Mouse (Mus musculus): ENCODE results near the gene Cep131. TPM values are rescaled to one million over a fixed set of nuclear protein-coding genes. Genes with fewer than 3 reads are reported as not detected.

Gene Cep131
- total RNA-seq (2021) (10 to 100 TPM in 1 of 2 experiments, 1 to 10 TPM in 1; 9.3 to 10.7 TPM), polyA plus RNA-seq (2012; rRNA removed) (3.7 and 6.5 TPM in 2 replicates)
- long read RNA-seq, transcript Cep131-201 (26 exons, 3,578 nt), result major isoform, 8 of 13 reads
- long read RNA-seq, partial matches to known transcripts, result 2 of 13 reads
- long read RNA-seq, other reads (novel, unspliced or antisense), result 3 of 13 reads

DNA sequence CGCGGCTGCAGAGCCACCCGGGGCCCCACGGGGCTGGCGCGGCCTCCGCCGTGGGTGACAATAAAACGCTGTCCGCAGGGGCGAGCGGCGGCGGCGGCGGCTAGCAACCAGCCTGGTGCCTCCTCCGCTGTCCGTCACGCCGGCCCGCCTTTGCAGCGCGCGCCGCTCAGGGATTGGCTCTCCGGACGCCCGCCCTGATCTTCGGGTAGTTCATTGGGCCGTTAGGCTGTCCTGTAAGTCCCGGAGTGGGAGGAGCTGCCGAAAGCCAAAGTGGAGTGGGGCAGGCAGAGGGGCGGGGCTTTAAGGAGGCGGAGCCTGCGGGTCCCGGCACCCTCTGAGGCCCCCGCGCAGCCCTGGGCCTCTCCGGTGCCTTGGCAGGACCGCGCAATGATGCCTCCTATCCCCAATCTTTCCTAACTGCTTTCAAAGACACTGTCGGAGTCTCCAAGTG lies at the start of gene Cep131:
Gene Cep131 (minus strand): TSS at position 126 of the 451 bp plus-strand sequence.
- TF ChIP-seq EP300 (IDR thresholded peaks at IDR 0.05; ENCODE audit: insufficient read depth, low read depth, low read length) (no peak), POLR2A (IDR thresholded peaks at IDR 0.05; ENCODE audit: insufficient read depth, low read depth, low read length) (peak; percentile 59)
- H3K4me3 ChIP-seq, result peak within 1 kb of the TSS; percentile 100
- H3K27me3 ChIP-seq (ENCODE audit: control insufficient read depth, insufficient read depth, low read length), result no peaks in the 10 kb centered on the region
- intact Hi-C loops (cut with DNase I), result no loop called here
- H3K9ac ChIP-seq (ENCODE audit: low read depth, low read length), result peak within 1 kb of the TSS; percentile 87
- DNase-seq, result peak; percentile 99
- H3K4me1 ChIP-seq (ENCODE audit: control insufficient read depth, insufficient read depth, low read length), result peaks cover 5% of the 10 kb centered on the region
- no peaks in the 10 kb centered on the region for H3K79me2 ChIP-seq (replicated peaks; ENCODE audit: control insufficient read depth, insufficient read depth, low read length)
- under 1% methylated on average over 42 of the region's 42 CpGs for WGBS
- peak within 1 kb of the TSS; percentile 88 for H3K27ac ChIP-seq
- H3K36me3 ChIP-seq (ENCODE audit: control insufficient read depth, insufficient read depth, low read length), result no peaks in the 10 kb centered on the region

DNA sequence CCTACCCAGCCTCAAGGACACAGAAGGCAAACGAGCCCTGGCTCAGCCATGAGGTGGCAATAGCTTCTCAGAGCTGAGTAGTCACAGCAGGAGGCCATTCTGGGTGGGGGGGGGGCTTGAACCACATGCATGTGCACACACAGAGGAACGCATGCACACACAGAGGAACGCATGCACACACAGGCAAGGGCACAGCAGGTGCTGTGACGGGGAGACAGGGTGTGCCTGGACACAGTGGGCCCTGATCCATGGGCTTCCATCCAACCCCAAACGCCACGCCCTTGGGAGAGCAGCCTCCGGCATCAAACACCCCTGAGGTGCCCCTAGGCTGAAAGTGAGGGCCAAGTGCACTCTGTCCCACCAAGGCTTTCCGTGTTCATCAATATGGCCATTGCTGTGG lies 49.6 kb upstream of the Cep131 start:
- Histone ChIP-seq H3K36me3 (ENCODE audit: control insufficient read depth, insufficient read depth, low read length) (no peaks in the 10 kb centered on the region), H3K79me2 (replicated peaks; ENCODE audit: control insufficient read depth, insufficient read depth, low read length) (0 out of 2 replicates have a peak, but pooled peaks cover 3% of the 10 kb centered on the region), H3K27me3 (ENCODE audit: control insufficient read depth, insufficient read depth, low read length) (no peaks in the 10 kb centered on the region), H3K4me3 (no peak overlapping the region), H3K4me1 (ENCODE audit: control insufficient read depth, insufficient read depth, low read length) (peaks cover 24% of the 10 kb centered on the region), H3K9ac (ENCODE audit: low read depth, low read length) (no peak overlapping the region), H3K27ac (no peak overlapping the region; the same call in 1 of the 2 replicates)
- intact Hi-C loops (cut with DNase I), result no loop called here
- WGBS, result 59% methylated on average over 8 of the region's 8 CpGs
- TF ChIP-seq POLR2A (IDR thresholded peaks at IDR 0.05; ENCODE audit: insufficient read depth, low read depth, low read length), result no peak
- no peak for TF ChIP-seq EP300 (IDR thresholded peaks at IDR 0.05; ENCODE audit: insufficient read depth, low read depth, low read length)
- no peak for TF ChIP-seq CTCF (IDR thresholded peaks at IDR 0.05)
- no peak for DNase-seq

DNA sequence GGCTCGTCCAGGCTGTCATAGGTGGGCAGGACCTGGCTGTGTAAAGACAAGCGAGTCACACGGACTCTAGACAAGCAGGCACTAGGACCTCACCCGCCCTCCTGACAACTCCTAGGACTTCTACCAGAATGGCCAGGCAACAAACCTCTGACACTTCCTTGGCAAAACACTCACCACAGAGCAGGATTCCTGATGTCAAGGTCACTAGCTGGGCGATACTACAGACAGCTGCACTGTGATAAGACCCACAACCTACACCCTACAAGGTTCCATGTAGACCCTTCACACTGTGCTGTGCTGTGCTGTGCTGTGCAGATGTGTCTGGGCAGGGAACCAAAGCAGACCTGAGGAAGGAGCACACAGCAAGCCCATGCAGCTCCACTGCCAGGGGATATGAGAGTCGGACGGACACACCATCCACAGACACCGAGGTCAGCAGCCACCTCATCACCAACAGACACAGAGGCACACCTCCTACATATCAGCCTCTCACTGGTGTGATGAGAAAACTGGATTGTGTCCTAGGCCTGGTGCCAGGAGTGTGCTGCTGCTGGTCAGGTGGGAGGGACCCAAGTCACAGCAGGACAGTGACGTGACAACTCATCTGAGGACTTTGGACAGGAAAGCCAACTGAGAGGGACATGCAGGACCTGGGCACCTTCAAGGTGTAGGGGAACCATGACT lies 48.4 kb upstream of the Cep131 start:
- Histone ChIP-seq H3K27ac (peak overlapping the region; percentile 49), H3K36me3 (ENCODE audit: control insufficient read depth, insufficient read depth, low read length) (no peaks in the 10 kb centered on the region), H3K27me3 (ENCODE audit: control insufficient read depth, insufficient read depth, low read length) (no peaks in the 10 kb centered on the region), H3K4me3 (no peak overlapping the region), H3K79me2 (replicated peaks; ENCODE audit: control insufficient read depth, insufficient read depth, low read length) (0 out of 2 replicates have a peak, but pooled peaks cover 1% of the 10 kb centered on the region), H3K4me1 (ENCODE audit: control insufficient read depth, insufficient read depth, low read length) (peaks cover 24% of the 10 kb centered on the region), H3K9ac (ENCODE audit: low read depth, low read length) (no peak overlapping the region)
- peak in 1 of 2 experiments; percentile 54 for DNase-seq
- 42% methylated on average over 9 of the region's 9 CpGs for WGBS
- intact Hi-C loops (cut with DNase I), result no loop called here
- no peak for TF ChIP-seq CTCF (IDR thresholded peaks at IDR 0.05)
- no peak for TF ChIP-seq POLR2A (IDR thresholded peaks at IDR 0.05; ENCODE audit: insufficient read depth, low read depth, low read length)
- 0 out of 2 replicates have a peak, but pooled peaks have one; percentile 50 for TF ChIP-seq EP300 (IDR thresholded peaks at IDR 0.05; ENCODE audit: insufficient read depth, low read depth, low read length)

DNA sequence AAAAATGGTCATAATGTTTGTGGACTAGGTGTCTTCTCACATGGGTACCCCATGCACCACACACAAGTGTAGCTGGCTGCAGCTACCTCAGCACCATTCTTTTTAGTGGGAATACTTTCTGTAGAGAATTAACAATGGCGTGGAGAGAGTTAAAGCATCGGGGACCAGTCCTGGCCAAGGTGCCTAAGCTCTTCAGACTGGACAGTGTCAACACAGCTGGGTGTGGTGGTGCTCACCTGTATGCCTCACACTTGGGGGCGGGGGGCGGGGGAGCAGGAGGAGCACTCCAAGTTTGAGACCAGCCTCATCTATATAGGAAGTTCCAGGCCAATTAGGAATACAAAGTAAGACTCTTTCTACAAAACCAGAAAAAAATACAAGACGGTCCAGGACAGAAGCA lies 47.5 kb upstream of the Cep131 start:
- H3K4me1 ChIP-seq (ENCODE audit: control insufficient read depth, insufficient read depth, low read length), result peaks cover 23% of the 10 kb centered on the region
- H3K79me2 ChIP-seq (replicated peaks; ENCODE audit: control insufficient read depth, insufficient read depth, low read length), result 0 out of 2 replicates have a peak, but pooled peaks cover 1% of the 10 kb centered on the region
- intact Hi-C loops (cut with DNase I), result no loop called here
- DNase-seq, result no peak
- H3K9ac ChIP-seq (ENCODE audit: low read depth, low read length), result no peak overlapping the region
- no peak overlapping the region; the same call in 1 of the 2 replicates for H3K27ac ChIP-seq
- TF ChIP-seq POLR2A (IDR thresholded peaks at IDR 0.05; ENCODE audit: insufficient read depth, low read depth, low read length), result no peak
- no peak for TF ChIP-seq CTCF (IDR thresholded peaks at IDR 0.05)
- TF ChIP-seq EP300 (IDR thresholded peaks at IDR 0.05; ENCODE audit: insufficient read depth, low read depth, low read length), result no peak
- 95% methylated on average over 5 of the region's 5 CpGs for WGBS
- no peaks in the 10 kb centered on the region for H3K27me3 ChIP-seq (ENCODE audit: control insufficient read depth, insufficient read depth, low read length)
- H3K4me3 ChIP-seq, result no peak overlapping the region
- H3K36me3 ChIP-seq (ENCODE audit: control insufficient read depth, insufficient read depth, low read length), result no peaks in the 10 kb centered on the region

DNA sequence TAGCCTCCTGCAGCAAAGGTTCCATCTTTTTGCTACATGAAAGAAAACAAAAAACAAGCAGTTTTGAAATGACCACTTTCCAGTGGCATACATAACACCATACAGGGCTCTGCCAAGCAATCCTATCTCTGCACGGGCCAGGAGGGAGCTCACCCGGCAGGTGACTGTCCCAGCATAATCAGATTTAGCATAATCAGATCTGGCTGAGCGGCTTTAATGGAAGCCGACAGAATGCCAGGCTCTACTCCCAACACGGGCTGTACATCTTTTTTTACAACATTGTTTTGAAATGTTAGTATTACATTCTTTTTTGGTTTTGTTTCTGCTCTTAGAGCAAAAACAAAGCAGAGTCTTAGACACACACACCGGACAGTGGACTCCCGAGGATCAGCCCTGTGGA lies 42.7 kb upstream of the Cep131 start:
- no peaks in the 10 kb centered on the region; the same call in 1 of the 2 replicates for H3K79me2 ChIP-seq (replicated peaks; ENCODE audit: control insufficient read depth, insufficient read depth, low read length)
- H3K4me1 ChIP-seq (ENCODE audit: control insufficient read depth, insufficient read depth, low read length), result no peaks in the 10 kb centered on the region
- no peak overlapping the region for H3K4me3 ChIP-seq
- TF ChIP-seq CTCF (IDR thresholded peaks at IDR 0.05) (no peak), POLR2A (IDR thresholded peaks at IDR 0.05; ENCODE audit: insufficient read depth, low read depth, low read length) (no peak), EP300 (IDR thresholded peaks at IDR 0.05; ENCODE audit: insufficient read depth, low read depth, low read length) (no peak)
- intact Hi-C loops (cut with DNase I), result no loop called here
- no peaks in the 10 kb centered on the region for H3K36me3 ChIP-seq (ENCODE audit: control insufficient read depth, insufficient read depth, low read length)
- no peak overlapping the region for H3K9ac ChIP-seq (ENCODE audit: low read depth, low read length)
- 91% methylated on average over 7 of the region's 7 CpGs for WGBS
- DNase-seq, result no peak
- no peak overlapping the region for H3K27ac ChIP-seq
- no peaks in the 10 kb centered on the region for H3K27me3 ChIP-seq (ENCODE audit: control insufficient read depth, insufficient read depth, low read length)

DNA sequence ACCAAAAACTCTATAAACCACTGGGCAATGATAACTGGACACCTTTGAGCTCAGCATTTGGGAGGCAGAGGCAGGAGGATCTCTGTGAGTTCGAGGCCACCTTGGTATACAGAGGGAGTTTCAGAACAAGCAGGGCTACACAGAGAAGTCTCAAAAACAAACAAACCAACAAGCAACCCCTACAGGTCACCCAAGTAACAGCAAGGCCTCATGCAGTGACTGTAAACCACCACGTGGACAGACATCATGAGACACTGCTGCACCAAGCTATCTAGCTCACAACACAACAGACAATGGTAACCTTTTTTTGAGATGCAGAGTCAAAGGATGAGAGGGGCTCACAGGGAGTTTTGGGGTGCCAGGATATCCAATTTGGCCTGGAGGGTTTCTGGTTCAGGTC lies 40.2 kb upstream of the Cep131 start:
- Histone ChIP-seq H3K27me3 (ENCODE audit: control insufficient read depth, insufficient read depth, low read length) (no peaks in the 10 kb centered on the region), H3K4me3 (no peak overlapping the region), H3K27ac (no peak overlapping the region), H3K9ac (ENCODE audit: low read depth, low read length) (no peak overlapping the region), H3K79me2 (replicated peaks; ENCODE audit: control insufficient read depth, insufficient read depth, low read length) (no peaks in the 10 kb centered on the region; the same call in 1 of the 2 replicates), H3K36me3 (ENCODE audit: control insufficient read depth, insufficient read depth, low read length) (no peaks in the 10 kb centered on the region), H3K4me1 (ENCODE audit: control insufficient read depth, insufficient read depth, low read length) (no peaks in the 10 kb centered on the region)
- intact Hi-C loops (cut with DNase I), result no loop called here
- TF ChIP-seq EP300 (IDR thresholded peaks at IDR 0.05; ENCODE audit: insufficient read depth, low read depth, low read length), result no peak
- TF ChIP-seq POLR2A (IDR thresholded peaks at IDR 0.05; ENCODE audit: insufficient read depth, low read depth, low read length), result no peak
- no peak for TF ChIP-seq CTCF (IDR thresholded peaks at IDR 0.05)
- no peak for DNase-seq
- 86% methylated on average over 2 of the region's 2 CpGs for WGBS

Measured in heart, adult 2 months (tissue).